Mouse (Mus musculus) intestine, embryonic 15.5 days (tissue): ENCODE data around the gene ccdc198. TPM values are rescaled to one million over a fixed set of nuclear protein-coding genes. Genes with fewer than 3 reads are reported as not detected.
"Not testable (repeated sequence)": the region's sequence is repeated elsewhere in the genome, so short reads cannot be mapped to it uniquely, and the experiment has no call there.

ENCODE experiments used
- ATAC-seq: fragments of 200-750 bp; cut with Nextera tagmentation; 2 replicates; pipeline ENCODE4 v1.8.0; 2017; ENCODE audit warnings: moderate TSS enrichment, moderate library complexity
- H3K27ac ChIP-seq: fragments of 300-500 bp; sonication (generic); 2 replicates; pipeline ENCODE4 v1.5.1; 2015; ENCODE audit warnings: mild to moderate bottlenecking, inconsistent platforms
- H3K27me3 ChIP-seq: fragments of 300-500 bp; sonication (generic); replicated peaks from 2 replicates; pipeline ENCODE4 v1.6.1; 2015; ENCODE audit warnings: inconsistent platforms
- H3K36me3 ChIP-seq: fragments of 300-500 bp; sonication (generic); 2 replicates; pipeline ENCODE4 v1.6.1; 2015; ENCODE audit warnings: inconsistent platforms
- H3K4me1 ChIP-seq: fragments of 300-500 bp; sonication (generic); replicated peaks from 2 replicates; pipeline ENCODE4 v1.6.1; 2015; ENCODE audit warnings: inconsistent platforms
- H3K4me2 ChIP-seq: fragments of 300-500 bp; sonication (generic); replicated peaks from 2 replicates; pipeline ENCODE4 v1.6.1; 2015; ENCODE audit warnings: mild to moderate bottlenecking, inconsistent platforms
- H3K4me3 ChIP-seq: fragments of 300-500 bp; sonication (generic); replicated peaks from 2 replicates; pipeline ENCODE4 v1.5.1; 2015; ENCODE audit warnings: inconsistent platforms
- H3K9ac ChIP-seq: fragments of 300-500 bp; sonication (generic); 2 replicates; pipeline ENCODE4 v1.6.1; 2015; ENCODE audit warnings: inconsistent platforms
- H3K9me3 ChIP-seq: fragments of 300-500 bp; sonication (generic); 2 replicates; pipeline ENCODE4 v1.6.1; 2016; ENCODE audit warnings: inconsistent platforms
- WGBS: fragments of 180-500 bp; shearing (Covaris S2); methylation state at CpG from one replicate; pipeline ENCODE4 v1.1.7; 2015; 5-methylcytosine and 5-hydroxymethylcytosine counted together
- polyA plus RNA-seq: library from polyadenylated mRNA; unstranded; fragments of >200 nt; fragmentation: Nextera tagmentation; extraction: Ambion mirVana; gene quantifications from 2 replicates; pipeline ENCODE4 v1.2.1, GENCODE M21; 2015

Gene ccdc198
- polyA plus RNA-seq, 1 experiment from 2014 or later, result 92.0 TPM

DNA sequence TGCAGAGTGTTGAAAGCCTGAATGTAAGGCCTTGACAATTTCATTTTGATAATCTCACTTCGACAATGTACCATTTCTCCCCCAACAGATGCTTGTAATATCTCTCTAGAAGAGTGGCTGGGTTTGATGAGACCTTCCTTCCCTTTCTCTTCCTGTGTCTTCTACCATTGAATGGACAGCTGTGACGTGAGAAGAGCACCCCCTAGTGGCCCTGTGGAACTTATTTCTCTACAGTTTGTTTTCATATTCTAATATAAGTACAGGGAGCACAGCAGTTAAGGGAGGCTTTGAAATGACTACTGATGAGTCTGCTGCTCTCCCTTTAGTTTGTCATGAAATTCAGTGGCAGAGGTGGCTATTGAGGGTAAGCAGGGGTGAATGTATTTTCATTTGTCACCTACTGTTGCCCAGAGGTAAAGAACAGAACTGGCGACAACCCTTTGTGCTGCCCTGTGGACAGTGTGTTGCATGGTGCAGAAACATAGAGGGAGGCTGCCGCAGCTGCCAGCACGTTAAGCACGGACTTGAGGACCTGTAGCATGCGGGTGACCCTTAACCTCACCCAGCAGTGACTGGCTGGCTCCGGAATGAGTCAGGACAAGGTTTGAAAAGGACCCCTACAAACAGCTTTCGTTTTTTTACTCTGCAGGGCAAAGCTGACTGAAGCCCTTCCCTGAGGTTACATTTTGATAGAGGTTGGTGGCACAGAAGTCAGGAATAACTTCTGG is 10.3 kb downstream of the ccdc198 start:
- 56% methylated on average over 9 of the region's 9 CpGs for WGBS
- no peaks in the 10 kb centered on the region for H3K4me1 ChIP-seq

GRCm38 (mm10) chr14:49231845-49232244 is 13.4 kb downstream of the ccdc198 start:
- Histone ChIP-seq H3K4me1 (no peaks in the 10 kb centered on the region), H3K4me2 (no peak overlapping the region), H3K9ac (no peak overlapping the region), H3K4me3 (no peak overlapping the region), H3K9me3 (no peaks in the 10 kb centered on the region), H3K27ac (no peak overlapping the region), H3K27me3 (no peaks in the 10 kb centered on the region), H3K36me3 (no peaks in the 10 kb centered on the region)
- WGBS, result 89% methylated on average over 3 of the region's 3 CpGs
- no peak for ATAC-seq

More for the DNA sequence above, 10.3 kb downstream of the ccdc198 start:
- no peaks in the 10 kb centered on the region for H3K27me3 ChIP-seq
- H3K36me3 ChIP-seq, result no peaks in the 10 kb centered on the region
- H3K4me2 ChIP-seq, result no peak overlapping the region
- ATAC-seq, result no peak; the same call in 1 of the 2 replicates
- no peak overlapping the region for H3K9ac ChIP-seq
- no peak overlapping the region for H3K27ac ChIP-seq
- no peaks in the 10 kb centered on the region for H3K9me3 ChIP-seq
- no peak overlapping the region for H3K4me3 ChIP-seq

GRCm38 (mm10) chr14:49226986-49227385 is 18.3 kb downstream of the ccdc198 start:
- 0 out of 2 replicates have a peak, but pooled peaks cover 3% of the 10 kb centered on the region for H3K36me3 ChIP-seq

DNA sequence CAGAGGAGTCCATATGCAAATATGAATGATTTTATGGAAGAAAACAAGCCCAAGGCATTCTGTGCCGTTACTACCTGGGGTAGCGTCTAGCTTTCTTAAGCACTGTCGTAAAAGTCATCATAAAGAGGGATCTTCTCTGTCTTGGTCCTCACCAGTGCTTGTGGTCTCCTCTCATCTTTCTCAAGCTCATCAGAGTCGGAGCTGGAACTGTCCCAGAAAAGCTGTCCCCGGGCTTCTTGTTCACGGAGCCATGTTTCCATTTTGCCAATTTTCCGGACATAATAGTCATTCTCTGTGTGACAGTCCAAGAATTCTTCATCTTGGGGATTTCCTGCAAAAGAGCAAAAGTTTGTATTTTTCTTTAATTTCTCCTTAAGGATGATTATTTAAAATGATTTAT is 18.8 kb downstream of the ccdc198 start:
- 0 out of 2 replicates have a peak, but pooled peaks cover 3% of the 10 kb centered on the region for H3K36me3 ChIP-seq
- no peak overlapping the region for H3K9ac ChIP-seq
- 76% methylated on average over 7 of the region's 7 CpGs for WGBS
- no peak for ATAC-seq
- no peaks in the 10 kb centered on the region for H3K9me3 ChIP-seq
- no peaks in the 10 kb centered on the region for H3K27me3 ChIP-seq
- no peaks in the 10 kb centered on the region for H3K4me1 ChIP-seq
- H3K27ac ChIP-seq, result no peak overlapping the region
- no peak overlapping the region for H3K4me3 ChIP-seq
- H3K4me2 ChIP-seq, result no peak overlapping the region

More at GRCm38 (mm10) chr14:49226986-49227385, 18.3 kb downstream of the ccdc198 start:
- Histone ChIP-seq H3K4me1 (no peaks in the 10 kb centered on the region), H3K27me3 (no peaks in the 10 kb centered on the region), H3K27ac (no peak overlapping the region), H3K9me3 (no peaks in the 10 kb centered on the region), H3K4me2 (no peak overlapping the region), H3K9ac (no peak overlapping the region), H3K4me3 (no peak overlapping the region)
- no peak for ATAC-seq
- 79% methylated on average over 11 of the region's 11 CpGs for WGBS

- Histone ChIP-seq H3K4me2 (no peak overlapping the region), H3K9me3 (no peaks in the 10 kb centered on the region), H3K27me3 (no peaks in the 10 kb centered on the region), H3K36me3 (0 out of 2 replicates have a peak, but pooled peaks cover 3% of the 10 kb centered on the region), H3K4me3 (no peak overlapping the region), H3K27ac (no peak overlapping the region), H3K4me1 (no peaks in the 10 kb centered on the region), H3K9ac (no peak overlapping the region)
- 84% methylated on average over 2 of the region's 2 CpGs for WGBS
- no peak for ATAC-seq
Observed at GRCm38 (mm10) chr14:49221771-49222170, 23.5 kb downstream of the ccdc198 start.

DNA sequence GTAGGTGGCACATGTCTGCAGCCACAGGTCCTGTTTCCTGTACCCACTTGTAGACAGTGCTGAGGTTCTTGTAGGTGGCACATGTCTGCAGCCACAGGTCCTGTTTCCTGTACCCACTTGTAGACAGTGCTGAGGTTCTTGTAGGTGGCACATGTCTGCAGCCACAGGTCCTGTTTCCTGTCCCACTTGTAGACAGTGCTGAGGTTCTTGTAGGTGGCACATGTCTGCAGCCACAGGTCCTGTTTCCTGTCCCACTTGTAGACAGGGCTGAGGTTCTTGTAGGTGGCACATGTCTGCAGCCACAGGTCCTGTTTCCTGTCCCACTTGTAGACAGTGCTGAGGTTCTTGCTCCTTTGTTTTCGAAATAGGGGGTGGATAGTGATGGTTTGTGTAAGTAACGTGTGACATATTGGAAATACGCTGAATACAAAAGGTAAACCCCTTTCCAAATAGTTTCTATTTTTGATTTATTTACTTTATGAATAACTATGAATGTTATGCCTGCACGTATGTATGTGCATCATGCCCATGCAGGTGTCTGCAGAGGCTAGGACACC is 25.7 kb downstream of the ccdc198 start:
- H3K9ac ChIP-seq, H3K27ac ChIP-seq, H3K4me3 ChIP-seq, ATAC-seq, H3K36me3 ChIP-seq, H3K27me3 ChIP-seq, H3K9me3 ChIP-seq, H3K4me2 ChIP-seq, H3K4me1 ChIP-seq: not testable (repeated sequence)
- 86% methylated on average over 4 of the region's 4 CpGs for WGBS

GRCm38 (mm10) chr14:49218677-49219076 is 26.6 kb downstream of the ccdc198 start:
- Histone ChIP-seq H3K4me3 (no peak overlapping the region), H3K27me3 (no peaks in the 10 kb centered on the region), H3K4me1 (no peaks in the 10 kb centered on the region), H3K9me3 (no peaks in the 10 kb centered on the region), H3K27ac (no peak overlapping the region), H3K36me3 (no peaks in the 10 kb centered on the region), H3K4me2 (no peak overlapping the region), H3K9ac (no peak overlapping the region)
- 66% methylated on average over 7 of the region's 7 CpGs for WGBS
- no peak for ATAC-seq

- H3K9me3 ChIP-seq, H3K27ac ChIP-seq, H3K36me3 ChIP-seq, H3K9ac ChIP-seq, H3K4me3 ChIP-seq, H3K27me3 ChIP-seq, H3K4me1 ChIP-seq, H3K4me2 ChIP-seq, ATAC-seq: not testable (repeated sequence)
- WGBS, result 77% methylated on average over 3 of the region's 3 CpGs
Observed at GRCm38 (mm10) chr14:49210215-49210614, 35.1 kb downstream of the ccdc198 start.

- H3K27me3 ChIP-seq, result no peaks in the 10 kb centered on the region
- no peak overlapping the region for H3K27ac ChIP-seq
- no peak overlapping the region for H3K4me2 ChIP-seq
- no peaks in the 10 kb centered on the region for H3K9me3 ChIP-seq
- H3K9ac ChIP-seq, result no peak overlapping the region
- ATAC-seq, result no peak
- H3K4me3 ChIP-seq, result no peak overlapping the region
- WGBS, result 56% methylated on average over 9 of the region's 9 CpGs
- H3K36me3 ChIP-seq, result no peaks in the 10 kb centered on the region
- no peaks in the 10 kb centered on the region for H3K4me1 ChIP-seq
Observed at GRCm38 (mm10) chr14:49201073-49201778, 44.0 kb downstream of the ccdc198 start.

DNA sequence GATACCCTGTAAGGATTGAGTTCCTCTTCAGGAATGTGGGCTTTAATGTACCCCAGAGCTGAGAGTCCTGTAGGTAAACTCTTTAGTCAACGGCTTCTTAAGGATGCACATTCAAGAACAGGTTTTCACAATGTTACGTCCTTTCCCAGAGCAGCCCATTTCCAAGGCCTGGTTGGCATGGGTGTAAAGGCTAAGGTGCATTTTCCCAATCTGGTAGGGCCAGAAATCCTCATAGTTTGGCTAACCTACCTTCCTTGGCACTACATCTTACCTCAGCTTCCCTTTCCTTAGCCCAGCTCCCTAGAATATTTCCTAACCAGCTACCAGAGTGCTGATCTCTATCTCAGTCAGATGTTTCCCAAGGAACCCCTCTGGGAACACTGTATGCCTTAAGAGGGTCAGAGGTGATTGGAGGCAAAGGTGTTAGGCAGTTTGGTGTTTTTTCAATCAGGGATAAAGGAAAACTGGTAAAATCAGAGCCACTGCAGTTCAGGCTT is 48.2 kb downstream of the ccdc198 start:
- no peak for ATAC-seq
- no peak overlapping the region for H3K4me3 ChIP-seq
- WGBS, result 82% methylated on average over 2 of the region's 2 CpGs

DNA sequence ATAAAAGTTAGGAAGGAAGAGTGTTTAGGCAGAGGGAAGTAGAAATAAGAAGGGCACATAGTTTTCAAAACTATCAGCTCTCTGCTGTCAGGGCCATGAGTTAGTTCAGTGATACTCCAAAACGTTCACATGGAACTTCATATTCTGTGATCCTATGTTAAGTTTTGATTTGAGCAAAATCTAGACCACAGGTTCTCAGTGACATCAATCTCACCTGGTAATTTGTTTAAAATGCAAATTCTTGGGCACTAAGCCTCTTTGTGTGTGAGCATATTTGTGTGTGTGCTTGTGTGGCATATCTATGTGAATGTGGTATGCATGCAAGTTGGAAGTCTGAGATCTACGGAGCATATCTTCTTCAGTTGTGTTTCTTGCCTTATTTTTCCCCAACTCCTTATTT is 59.0 kb downstream of the ccdc198 start:
- Histone ChIP-seq H3K27ac (no peak overlapping the region), H3K4me3 (no peak overlapping the region), H3K9me3 (no peaks in the 10 kb centered on the region), H3K4me2 (no peak overlapping the region), H3K4me1 (no peaks in the 10 kb centered on the region), H3K27me3 (no peaks in the 10 kb centered on the region), H3K36me3 (peaks cover 2% of the 10 kb centered on the region; the same call in 1 of the 2 replicates), H3K9ac (no peak overlapping the region)
- ATAC-seq, result no peak
- WGBS, result 94% methylated on average over 2 of the region's 2 CpGs

More for the DNA sequence above, 48.2 kb downstream of the ccdc198 start:
- Histone ChIP-seq H3K4me2 (no peak overlapping the region), H3K9ac (no peak overlapping the region), H3K27me3 (no peaks in the 10 kb centered on the region), H3K4me1 (no peaks in the 10 kb centered on the region), H3K9me3 (no peaks in the 10 kb centered on the region), H3K27ac (no peak overlapping the region), H3K36me3 (no peaks in the 10 kb centered on the region)

- H3K4me2 ChIP-seq, result no peak overlapping the region
- WGBS, result 81% methylated on average over 3 of the region's 3 CpGs
- H3K4me3 ChIP-seq, result no peak overlapping the region
- H3K27ac ChIP-seq, result no peak overlapping the region
- H3K4me1 ChIP-seq, result no peaks in the 10 kb centered on the region
- no peaks in the 10 kb centered on the region; the same call in 1 of the 2 replicates for H3K36me3 ChIP-seq
- H3K27me3 ChIP-seq, result no peaks in the 10 kb centered on the region
- H3K9ac ChIP-seq, result no peak overlapping the region
- no peaks in the 10 kb centered on the region for H3K9me3 ChIP-seq
- ATAC-seq, result no peak
Observed at GRCm38 (mm10) chr14:49179736-49180135, 65.5 kb downstream of the ccdc198 start.
